Mouse (Mus musculus): ENCODE results near the gene Arhgap6. TPM values are rescaled to one million over a fixed set of nuclear protein-coding genes. Genes with fewer than 3 reads are reported as not detected.

The Arhgap6 gene
- polyA plus RNA-seq, 1 experiment from 2014 or later = 1.4 TPM

GRCm38 (mm10) chrX:169085871-169086270 is 291.0 kb downstream of the Arhgap6 start:
- no peak overlapping the region for H3K4me3 ChIP-seq
- peaks cover 9% of the 10 kb centered on the region; the same call in 1 of the 2 replicates for H3K27me3 ChIP-seq
- H3K27ac ChIP-seq = no peak overlapping the region
- H3K9me3 ChIP-seq (replicated peaks) = no peaks in the 10 kb centered on the region
- no peak overlapping the region for H3K9ac ChIP-seq
- 11% methylated on average over 5 of the region's 5 CpGs for whole genome bisulfite sequencing
- H3K4me1 ChIP-seq = no peaks in the 10 kb centered on the region
- no peak for ATAC-seq (ENCODE audit: low FRiP score)
- H3K36me3 ChIP-seq = no peaks in the 10 kb centered on the region
- H3K4me2 ChIP-seq (replicated peaks) = no peak overlapping the region

GRCm38 (mm10) chrX:169089221-169089620 is 294.3 kb downstream of the Arhgap6 start:
- 78% methylated on average over 2 of the region's 2 CpGs for WGBS
- H3K4me2 ChIP-seq (replicated peaks) = no peak overlapping the region
- H3K9me3 ChIP-seq (replicated peaks) = no peaks in the 10 kb centered on the region
- H3K27ac ChIP-seq = no peak overlapping the region
- H3K27me3 ChIP-seq = peaks cover 6% of the 10 kb centered on the region; the same call in 1 of the 2 replicates
- H3K4me3 ChIP-seq = no peak overlapping the region
- H3K9ac ChIP-seq = no peak overlapping the region
- ATAC-seq (ENCODE audit: low FRiP score) = no peak
- no peaks in the 10 kb centered on the region for H3K4me1 ChIP-seq
- H3K36me3 ChIP-seq = no peaks in the 10 kb centered on the region

- no peaks in the 10 kb centered on the region for H3K9me3 ChIP-seq (replicated peaks)
- peaks cover 9% of the 10 kb centered on the region for H3K27me3 ChIP-seq
- H3K9ac ChIP-seq = no peak overlapping the region
- WGBS = 84% methylated on average over 2 of the region's 2 CpGs
- H3K4me3 ChIP-seq = no peak overlapping the region
- H3K27ac ChIP-seq = no peak overlapping the region
- no peak for ATAC-seq (ENCODE audit: low FRiP score)
- H3K4me2 ChIP-seq (replicated peaks) = no peak overlapping the region
- no peaks in the 10 kb centered on the region for H3K4me1 ChIP-seq
- no peaks in the 10 kb centered on the region for H3K36me3 ChIP-seq
Measured at GRCm38 (mm10) chrX:169094601-169095000, 299.7 kb downstream of the Arhgap6 start.

- Histone ChIP-seq H3K4me1 (no peaks in the 10 kb centered on the region), H3K4me3 (no peak overlapping the region), H3K4me2 (replicated peaks) (no peak overlapping the region), H3K9ac (no peak overlapping the region), H3K36me3 (no peaks in the 10 kb centered on the region), H3K27me3 (peaks cover 5% of the 10 kb centered on the region), H3K9me3 (replicated peaks) (no peaks in the 10 kb centered on the region), H3K27ac (no peak overlapping the region)
- ATAC-seq (ENCODE audit: low FRiP score) = no peak
Measured at GRCm38 (mm10) chrX:169095584-169095983, 300.7 kb downstream of the Arhgap6 start.

- peaks cover 19% of the 10 kb centered on the region for H3K27me3 ChIP-seq
- no peaks in the 10 kb centered on the region for H3K9me3 ChIP-seq (replicated peaks)
- H3K27ac ChIP-seq = no peak overlapping the region
- no peaks in the 10 kb centered on the region for H3K4me1 ChIP-seq
- ATAC-seq (ENCODE audit: low FRiP score) = no peak
- no peak overlapping the region for H3K4me3 ChIP-seq
- H3K9ac ChIP-seq = no peak overlapping the region
- no peak overlapping the region for H3K4me2 ChIP-seq (replicated peaks)
- H3K36me3 ChIP-seq = no peaks in the 10 kb centered on the region
- WGBS = 75% methylated on average over 1 of the region's 1 CpGs
Measured at GRCm38 (mm10) chrX:169102665-169103064, 307.8 kb downstream of the Arhgap6 start.

GRCm38 (mm10) chrX:169106048-169106622 is 311.2 kb downstream of the Arhgap6 start:
- ATAC-seq (ENCODE audit: low FRiP score) = no peak
- H3K9ac ChIP-seq = no peak overlapping the region
- no peak overlapping the region for H3K4me2 ChIP-seq (replicated peaks)
- no peak overlapping the region for H3K4me3 ChIP-seq
- no peaks in the 10 kb centered on the region for H3K4me1 ChIP-seq
- H3K36me3 ChIP-seq = no peaks in the 10 kb centered on the region
- 65% methylated on average over 4 of the region's 4 CpGs for WGBS
- peaks cover 16% of the 10 kb centered on the region; the same call in 1 of the 2 replicates for H3K27me3 ChIP-seq
- no peak overlapping the region for H3K27ac ChIP-seq
- no peaks in the 10 kb centered on the region for H3K9me3 ChIP-seq (replicated peaks)

GRCm38 (mm10) chrX:169107372-169107771 is 312.5 kb downstream of the Arhgap6 start:
- peaks cover 16% of the 10 kb centered on the region; the same call in 1 of the 2 replicates for H3K27me3 ChIP-seq
- no peak for ATAC-seq (ENCODE audit: low FRiP score)
- H3K36me3 ChIP-seq = no peaks in the 10 kb centered on the region
- WGBS = 87% methylated on average over 2 of the region's 2 CpGs
- H3K9me3 ChIP-seq (replicated peaks) = no peaks in the 10 kb centered on the region
- H3K4me1 ChIP-seq = no peaks in the 10 kb centered on the region
- no peak overlapping the region for H3K27ac ChIP-seq
- no peak overlapping the region for H3K4me2 ChIP-seq (replicated peaks)
- H3K9ac ChIP-seq = no peak overlapping the region
- H3K4me3 ChIP-seq = no peak overlapping the region

GRCm38 (mm10) chrX:169110031-169110430 is 315.1 kb downstream of the Arhgap6 start:
- H3K9ac ChIP-seq = no peak overlapping the region
- no peak overlapping the region for H3K4me3 ChIP-seq
- no peaks in the 10 kb centered on the region for H3K4me1 ChIP-seq
- H3K27ac ChIP-seq = no peak overlapping the region
- peaks cover 16% of the 10 kb centered on the region for H3K27me3 ChIP-seq
- 94% methylated on average over 3 of the region's 3 CpGs for WGBS
- H3K4me2 ChIP-seq (replicated peaks) = no peak overlapping the region
- no peaks in the 10 kb centered on the region for H3K9me3 ChIP-seq (replicated peaks)
- H3K36me3 ChIP-seq = no peaks in the 10 kb centered on the region
- no peak for ATAC-seq (ENCODE audit: low FRiP score)

GRCm38 (mm10) chrX:169112662-169113061 is 317.8 kb downstream of the Arhgap6 start:
- WGBS = 73% methylated on average over 4 of the region's 4 CpGs
- Histone ChIP-seq H3K27ac (no peak overlapping the region), H3K36me3 (no peaks in the 10 kb centered on the region), H3K4me1 (no peaks in the 10 kb centered on the region), H3K9ac (no peak overlapping the region), H3K4me3 (no peak overlapping the region), H3K4me2 (replicated peaks) (no peak overlapping the region), H3K9me3 (replicated peaks) (no peaks in the 10 kb centered on the region), H3K27me3 (peaks cover 4% of the 10 kb centered on the region; the same call in 1 of the 2 replicates)
- ATAC-seq (ENCODE audit: low FRiP score) = no peak

GRCm38 (mm10) chrX:169123115-169123772 is 328.3 kb downstream of the Arhgap6 start:
- H3K9ac ChIP-seq = no peak overlapping the region
- H3K9me3 ChIP-seq (replicated peaks) = no peaks in the 10 kb centered on the region
- no peak overlapping the region for H3K4me2 ChIP-seq (replicated peaks)
- H3K27me3 ChIP-seq = no peaks in the 10 kb centered on the region
- no peak overlapping the region for H3K4me3 ChIP-seq
- no peaks in the 10 kb centered on the region for H3K4me1 ChIP-seq
- ATAC-seq (ENCODE audit: low FRiP score) = no peak
- H3K27ac ChIP-seq = no peak overlapping the region
- 90% methylated on average over 4 of the region's 4 CpGs for WGBS
- no peaks in the 10 kb centered on the region for H3K36me3 ChIP-seq

GRCm38 (mm10) chrX:169123773-169124151 is 328.9 kb downstream of the Arhgap6 start:
- Histone ChIP-seq H3K9me3 (replicated peaks) (no peaks in the 10 kb centered on the region), H3K27ac (no peak overlapping the region), H3K4me1 (no peaks in the 10 kb centered on the region), H3K9ac (no peak overlapping the region), H3K4me2 (replicated peaks) (no peak overlapping the region), H3K4me3 (no peak overlapping the region), H3K27me3 (no peaks in the 10 kb centered on the region), H3K36me3 (no peaks in the 10 kb centered on the region)
- no peak for ATAC-seq (ENCODE audit: low FRiP score)
- WGBS = 78% methylated on average over 3 of the region's 3 CpGs

- H3K4me2 ChIP-seq (replicated peaks) = no peak overlapping the region
- H3K9ac ChIP-seq = no peak overlapping the region
- no peak overlapping the region for H3K27ac ChIP-seq
- no peaks in the 10 kb centered on the region for H3K9me3 ChIP-seq (replicated peaks)
- H3K4me1 ChIP-seq = no peaks in the 10 kb centered on the region
- H3K4me3 ChIP-seq = no peak overlapping the region
- H3K27me3 ChIP-seq = no peaks in the 10 kb centered on the region
- no peak for ATAC-seq (ENCODE audit: low FRiP score)
- H3K36me3 ChIP-seq = no peaks in the 10 kb centered on the region
- 85% methylated on average over 7 of the region's 7 CpGs for WGBS
Measured at GRCm38 (mm10) chrX:169139758-169140157, 344.9 kb downstream of the Arhgap6 start.

- no peak overlapping the region for H3K9ac ChIP-seq
- ATAC-seq (ENCODE audit: low FRiP score) = no peak
- 86% methylated on average over 9 of the region's 9 CpGs for WGBS
Measured at GRCm38 (mm10) chrX:169140467-169140866, 345.6 kb downstream of the Arhgap6 start.

More at GRCm38 (mm10) chrX:169140467-169140866, 345.6 kb downstream of the Arhgap6 start:
- Histone ChIP-seq H3K36me3 (no peaks in the 10 kb centered on the region), H3K27ac (no peak overlapping the region), H3K9me3 (replicated peaks) (no peaks in the 10 kb centered on the region), H3K27me3 (no peaks in the 10 kb centered on the region), H3K4me2 (replicated peaks) (no peak overlapping the region), H3K4me3 (no peak overlapping the region), H3K4me1 (no peaks in the 10 kb centered on the region)
